Mouse (Mus musculus): ENCODE measurements around the gene Glis2.

The Glis2 gene

DNA sequence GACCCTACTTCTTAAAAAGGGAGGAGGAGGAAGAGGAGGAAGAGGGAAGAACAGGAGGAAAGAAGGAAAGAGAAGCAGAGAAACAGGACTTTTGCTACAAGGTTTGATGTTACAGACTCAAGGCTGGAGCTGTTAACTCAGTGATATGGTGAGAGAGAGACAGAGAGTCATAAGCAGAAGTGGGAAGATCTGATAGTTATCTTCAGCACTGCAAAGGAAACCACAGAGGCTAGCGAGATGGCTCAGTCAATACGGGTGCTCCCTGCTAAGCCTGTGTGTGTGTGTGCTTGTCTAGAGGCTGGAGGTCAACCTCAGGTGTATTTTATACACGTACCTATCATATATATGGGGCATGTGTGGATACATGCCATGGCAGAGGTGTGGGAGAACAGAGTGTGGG, 10.7 kb upstream of the Glis2 start:
- no peak for DNase-seq (ENCODE audit: low read depth)

- DNase-seq (ENCODE audit: low read depth), result no peak
Measured at GRCm38 (mm10) chr16:4584438-4584837, 10.1 kb upstream of the Glis2 start.

GRCm38 (mm10) chr16:4585642-4586530, 8.6 kb upstream of the Glis2 start:
- no peak for DNase-seq (ENCODE audit: low read depth)

DNA sequence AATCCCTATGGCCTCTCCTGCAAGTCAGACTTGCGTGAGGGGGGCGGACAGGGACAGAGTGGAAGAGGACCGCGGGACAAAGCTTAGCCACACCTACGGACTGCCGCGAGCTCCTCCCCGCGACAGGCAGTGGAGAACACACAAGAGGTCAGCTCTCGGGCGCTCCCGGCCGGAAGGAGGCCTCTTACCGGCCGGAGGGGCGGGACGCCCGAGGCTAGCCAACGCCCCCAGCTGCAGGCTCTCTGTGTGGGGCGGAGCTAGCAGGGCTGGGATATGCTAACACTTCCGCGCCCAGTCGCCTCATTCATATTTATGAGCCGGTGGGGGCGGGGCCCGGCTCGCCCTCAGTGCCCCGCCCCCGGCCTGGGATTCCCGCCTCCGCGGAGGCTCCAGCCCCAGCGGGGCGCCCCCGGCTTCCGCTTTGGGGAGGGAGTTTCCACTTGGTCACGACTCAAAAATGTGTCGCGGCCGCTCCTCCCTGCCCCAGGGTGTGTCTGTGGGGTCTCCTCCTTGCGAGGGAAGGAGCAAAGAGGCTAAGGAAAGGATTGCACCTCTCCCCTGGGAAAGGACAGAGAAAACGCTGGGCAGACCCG, 7.9 kb upstream of the Glis2 start:
- peak; percentile 97 for DNase-seq (ENCODE audit: low read depth)

DNA sequence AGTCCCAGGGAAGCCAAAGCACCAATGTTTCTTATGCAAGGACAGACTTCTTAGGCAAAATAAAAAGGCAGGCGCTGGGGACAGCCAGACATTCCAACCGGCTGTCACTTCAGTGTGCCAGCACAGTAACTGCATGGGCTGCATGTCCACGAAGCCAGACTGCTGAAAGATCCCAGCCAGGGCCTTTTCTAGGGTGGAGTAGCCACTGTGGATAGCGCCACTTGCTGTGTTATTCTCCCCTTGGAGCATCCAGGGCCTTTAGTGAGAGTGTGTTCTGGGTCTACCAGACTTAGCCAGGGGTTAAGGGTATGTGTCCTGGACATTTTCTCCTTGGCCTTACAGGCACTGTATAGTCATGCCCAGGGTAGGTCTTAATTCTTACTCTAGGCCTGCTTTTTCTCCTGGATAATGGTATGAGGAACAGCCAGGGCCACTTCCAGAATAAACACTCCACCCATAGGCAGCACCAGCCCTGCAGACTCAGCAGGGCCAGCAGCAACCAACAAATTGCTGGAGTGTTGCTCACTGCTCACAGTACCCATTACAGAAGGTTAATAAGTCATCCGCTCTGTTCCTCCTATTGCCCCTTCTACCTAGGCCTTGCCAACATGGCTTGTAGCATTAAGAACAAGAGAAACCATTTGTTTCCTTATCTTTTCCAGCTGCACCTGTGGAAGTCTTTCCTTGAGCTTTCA, 6.8 kb upstream of the Glis2 start:
- no peak for DNase-seq (ENCODE audit: low read depth)

- DNase-seq (ENCODE audit: low read depth), result no peak
Measured at GRCm38 (mm10) chr16:4590236-4590635, 4.3 kb upstream of the Glis2 start.

GRCm38 (mm10) chr16:4592909-4593875, 1.3 kb upstream of the Glis2 start:
- DNase-seq (ENCODE audit: low read depth), result no peak

DNA sequence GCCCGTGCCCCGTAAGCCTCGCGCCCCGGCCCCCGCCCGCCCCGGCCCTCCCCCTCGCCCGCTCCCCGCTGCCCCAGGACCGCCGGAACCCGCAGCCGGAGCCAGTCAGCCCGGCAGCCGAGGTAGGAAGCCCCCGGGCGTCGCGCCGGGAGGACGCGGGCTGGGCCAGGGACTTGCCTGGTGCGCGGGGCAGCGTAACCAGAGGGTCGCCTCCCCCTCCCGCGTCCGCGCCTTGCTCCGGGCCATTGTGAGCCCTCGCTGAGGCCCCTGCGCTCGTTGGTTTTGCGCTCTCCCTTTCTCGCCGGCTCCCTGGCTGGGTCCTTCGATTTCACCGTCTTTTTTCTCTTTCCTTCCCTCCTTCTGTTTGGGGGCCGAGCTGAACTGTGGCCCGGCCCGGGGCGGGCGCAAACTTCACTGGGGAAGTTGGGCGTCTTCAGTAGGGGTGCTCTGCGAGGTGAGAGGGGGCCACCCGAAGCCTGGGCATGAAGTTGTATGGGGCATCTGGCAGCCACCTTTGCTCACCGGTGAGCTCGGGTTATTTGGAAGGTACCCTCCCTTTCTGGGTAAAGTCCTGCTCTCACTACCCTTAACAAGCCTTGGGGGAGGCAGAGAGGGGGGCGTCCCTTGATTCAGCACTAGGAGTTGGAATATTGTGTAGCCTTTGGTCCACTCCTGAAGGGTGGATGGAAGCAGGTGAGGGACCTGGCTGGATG, 457 bp downstream of the Glis2 start:
- no peak for DNase-seq (ENCODE audit: low read depth)

DNA sequence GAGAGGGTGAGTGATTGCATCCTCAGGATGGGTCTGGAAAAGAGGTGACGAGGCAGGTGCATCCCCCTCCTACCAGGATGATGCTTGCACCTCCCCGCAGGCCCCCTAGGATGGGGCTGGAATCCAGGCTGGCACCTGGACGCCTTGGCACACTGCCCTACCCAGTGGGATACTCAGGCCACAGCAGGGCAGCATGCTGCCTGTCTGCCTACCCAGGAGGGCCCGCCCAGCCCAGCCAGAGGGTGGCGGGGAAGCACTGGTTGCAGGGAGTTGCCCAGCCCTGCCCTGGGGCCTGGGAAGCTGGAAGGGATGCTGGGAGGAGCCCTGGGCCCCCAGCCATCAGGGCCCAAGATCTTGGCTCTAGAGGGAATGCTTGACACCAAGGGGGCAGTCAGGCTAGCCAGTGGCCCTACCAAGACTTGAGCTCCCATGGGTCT, 1.0 kb downstream of the Glis2 start:
- DNase-seq (ENCODE audit: low read depth), result no peak

DNA sequence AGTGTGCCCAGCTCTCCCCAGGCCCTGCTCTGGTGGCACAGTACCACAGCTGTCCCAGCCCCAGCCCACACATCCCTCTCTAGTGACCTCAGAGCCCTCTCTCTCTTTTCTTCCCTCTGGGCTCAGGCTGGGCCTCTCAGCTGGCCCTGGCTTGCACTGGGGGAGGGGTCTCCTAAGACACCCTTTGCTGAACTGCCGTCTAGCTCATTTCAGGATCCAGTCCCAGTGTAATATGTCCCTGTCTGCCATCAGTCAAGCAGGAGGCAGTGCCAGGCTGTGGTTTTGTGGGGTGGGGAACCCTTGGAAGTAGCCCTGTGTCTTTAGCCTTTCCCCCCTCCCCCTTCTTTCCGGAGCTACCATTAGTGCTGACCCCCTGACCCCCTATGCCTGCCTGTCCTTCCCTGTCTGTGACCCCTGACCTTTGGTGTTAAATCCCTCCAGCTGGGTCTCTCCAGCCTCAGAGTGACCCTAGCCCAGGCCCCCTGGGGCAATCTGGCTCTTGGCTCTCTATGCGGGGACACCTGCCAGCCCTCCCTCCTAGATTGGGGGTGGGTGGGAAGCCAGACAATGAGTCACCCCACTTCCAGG, 1.7 kb downstream of the Glis2 start:
- DNase-seq (ENCODE audit: low read depth), result no peak

DNA sequence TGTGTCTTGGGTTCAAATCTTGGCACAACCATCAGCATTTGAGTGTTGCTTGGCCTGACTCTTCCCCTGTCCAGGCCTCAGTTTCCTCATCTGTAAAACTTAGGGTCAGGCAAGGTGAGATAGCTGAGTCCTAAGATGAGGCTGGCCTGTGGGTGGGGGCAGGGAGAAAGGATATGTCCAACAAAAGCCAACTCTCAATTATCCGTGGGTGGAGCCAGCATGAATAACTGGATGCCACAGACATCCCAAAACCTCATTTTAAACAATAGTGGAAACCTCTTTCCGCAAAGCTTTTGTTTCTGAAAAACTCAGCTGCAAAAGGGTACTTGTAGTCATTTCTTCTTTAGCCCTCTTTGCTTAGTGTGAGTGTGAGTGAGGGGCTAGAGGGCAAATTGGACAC, 2.3 kb downstream of the Glis2 start:
- no peak for DNase-seq (ENCODE audit: low read depth)

- DNase-seq (ENCODE audit: low read depth), result no peak
Measured at GRCm38 (mm10) chr16:4597296-4597695, 2.8 kb downstream of the Glis2 start.

DNA sequence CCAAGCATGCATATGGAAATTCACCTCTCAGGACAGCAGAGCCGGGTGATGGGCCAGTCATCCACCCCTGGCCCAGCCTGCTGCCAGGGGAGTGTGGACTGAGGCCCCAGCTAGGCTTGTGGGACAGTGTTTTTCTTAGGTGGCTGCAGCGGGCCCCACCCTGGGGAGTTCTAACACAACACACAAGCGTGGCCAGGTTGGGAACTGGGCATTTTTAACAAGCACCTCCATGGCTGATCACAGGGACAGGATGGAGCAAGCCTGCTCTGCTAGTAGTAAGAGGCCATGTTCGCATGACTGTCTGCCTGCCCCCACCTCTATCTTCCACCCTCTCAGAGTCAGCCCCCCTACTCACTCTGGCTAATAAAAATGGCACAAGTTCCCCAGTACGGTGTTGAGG, 3.5 kb downstream of the Glis2 start:
- DNase-seq (ENCODE audit: low read depth), result no peak

DNA sequence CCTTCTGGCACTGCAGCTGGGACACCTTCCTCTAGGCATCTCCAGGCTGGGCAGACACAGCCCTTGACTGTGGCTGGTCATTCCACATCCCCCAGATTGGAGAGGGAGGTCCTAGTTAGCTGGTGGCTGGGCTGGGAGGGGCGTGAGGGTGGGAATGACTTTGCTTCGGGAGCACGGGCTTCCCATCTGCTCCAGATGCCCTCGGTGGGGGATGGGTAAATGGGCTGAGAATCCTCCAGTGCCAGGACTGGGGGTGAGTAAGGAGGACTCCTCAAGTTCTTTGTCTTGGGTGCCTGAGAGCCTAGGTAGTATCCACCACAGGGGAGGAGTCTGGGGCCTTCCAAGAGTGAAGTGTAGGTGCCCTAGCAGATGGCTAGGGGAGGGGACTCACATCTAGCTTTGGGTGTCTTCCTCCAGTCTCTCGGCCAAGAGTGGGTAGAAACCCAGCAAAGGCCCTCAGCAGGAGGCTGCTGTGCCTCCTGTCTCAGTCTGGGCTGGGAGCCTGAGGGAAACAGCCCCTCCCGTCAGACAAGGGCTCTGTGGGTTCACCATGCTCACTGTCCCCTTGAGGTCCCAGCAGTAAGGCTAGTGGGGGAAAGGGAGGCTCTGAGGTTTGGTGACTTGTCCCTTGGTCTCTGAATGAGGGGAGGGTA, 4.5 kb downstream of the Glis2 start:
- no peak for DNase-seq (ENCODE audit: low read depth)

- DNase-seq (ENCODE audit: low read depth), result no peak
Measured at GRCm38 (mm10) chr16:4599616-4600015, 5.1 kb downstream of the Glis2 start.

DNA sequence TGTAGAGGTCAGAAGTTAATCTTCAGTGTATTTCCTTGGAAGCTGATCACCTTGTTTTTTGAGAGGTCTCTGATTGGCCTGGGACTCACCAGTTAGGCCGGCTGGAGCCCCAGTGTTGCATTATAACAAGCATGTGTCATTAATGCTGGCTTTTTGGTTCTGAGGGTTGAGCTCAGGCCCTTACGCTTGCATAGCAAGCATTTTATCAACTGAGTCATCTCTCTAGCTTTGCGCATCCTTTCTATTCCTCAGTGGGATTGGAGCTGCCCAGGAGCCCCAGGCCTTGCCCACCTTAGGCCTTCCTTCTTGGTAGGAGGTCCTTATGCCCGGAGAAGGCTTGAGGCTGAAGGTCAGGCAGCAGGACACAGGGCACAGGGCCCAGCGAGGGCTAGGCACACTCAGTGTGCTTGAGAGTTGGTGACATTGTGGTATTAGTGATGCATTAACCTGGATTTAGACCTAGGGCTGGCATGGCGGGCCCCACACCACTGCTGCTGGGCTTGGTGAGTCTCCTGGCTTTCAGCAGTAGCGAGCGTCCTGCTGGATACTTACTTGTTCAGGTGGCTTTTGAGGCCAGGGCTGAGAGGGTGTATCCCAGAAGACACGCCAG, 6.3 kb downstream of the Glis2 start:
- no peak for DNase-seq (ENCODE audit: low read depth)

- DNase-seq (ENCODE audit: low read depth), result no peak
Measured at GRCm38 (mm10) chr16:4602189-4602588, 7.7 kb downstream of the Glis2 start.

DNA sequence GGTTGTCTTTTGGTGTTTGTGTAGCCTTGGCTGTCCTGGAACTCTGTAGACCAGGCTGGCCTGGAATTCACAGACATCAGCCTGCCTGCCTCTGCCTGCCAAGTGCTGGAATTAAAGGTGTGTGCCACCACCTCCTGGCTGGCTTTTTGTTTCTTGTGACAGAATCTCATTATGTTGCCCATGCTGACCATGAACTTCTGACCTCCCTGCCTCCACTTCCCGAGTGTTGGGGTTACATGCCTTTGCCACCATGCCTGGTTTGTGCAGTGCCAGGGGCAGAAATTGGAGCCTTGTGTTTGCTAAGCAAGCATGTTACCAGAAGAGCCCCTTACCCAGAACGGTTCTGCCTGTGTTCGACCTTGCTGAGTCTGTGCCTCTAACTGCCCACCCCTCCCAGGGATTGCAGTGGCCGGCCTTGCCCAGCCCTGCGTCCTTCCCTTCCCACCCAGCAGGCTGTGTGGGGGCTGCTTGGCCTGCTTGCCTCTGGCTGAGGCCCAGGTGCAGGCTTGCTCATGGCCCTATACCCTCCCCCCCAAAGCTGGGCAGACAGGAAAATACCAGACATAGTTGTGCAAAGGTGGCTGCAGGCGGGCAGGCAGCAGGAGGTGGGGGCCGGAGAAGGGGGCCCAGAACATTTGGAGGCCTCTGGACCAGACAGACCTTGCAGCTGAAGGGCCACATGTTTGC, 8.4 kb downstream of the Glis2 start:
- DNase-seq (ENCODE audit: low read depth), result no peak

- no peak for DNase-seq (ENCODE audit: low read depth)
Measured at GRCm38 (mm10) chr16:4603453-4603837, 8.9 kb downstream of the Glis2 start.
